Mouse (Mus musculus) stomach, postnatal 0 days (tissue): Measurements from ENCODE around the gene Foxp2.

ENCODE experiments used
- CTCF ChIP-seq: IDR thresholded peaks from 2 replicates; pipeline ENCODE4 v1.5.1; 2016; ENCODE audit warnings: antibody characterized with exemption, low read depth, mild to moderate bottlenecking, moderate library complexity
- EP300 ChIP-seq: optimal IDR thresholded peaks from 2 replicates; pipeline ENCODE3; 2016; ENCODE audit warnings: antibody characterized with exemption

DNA sequence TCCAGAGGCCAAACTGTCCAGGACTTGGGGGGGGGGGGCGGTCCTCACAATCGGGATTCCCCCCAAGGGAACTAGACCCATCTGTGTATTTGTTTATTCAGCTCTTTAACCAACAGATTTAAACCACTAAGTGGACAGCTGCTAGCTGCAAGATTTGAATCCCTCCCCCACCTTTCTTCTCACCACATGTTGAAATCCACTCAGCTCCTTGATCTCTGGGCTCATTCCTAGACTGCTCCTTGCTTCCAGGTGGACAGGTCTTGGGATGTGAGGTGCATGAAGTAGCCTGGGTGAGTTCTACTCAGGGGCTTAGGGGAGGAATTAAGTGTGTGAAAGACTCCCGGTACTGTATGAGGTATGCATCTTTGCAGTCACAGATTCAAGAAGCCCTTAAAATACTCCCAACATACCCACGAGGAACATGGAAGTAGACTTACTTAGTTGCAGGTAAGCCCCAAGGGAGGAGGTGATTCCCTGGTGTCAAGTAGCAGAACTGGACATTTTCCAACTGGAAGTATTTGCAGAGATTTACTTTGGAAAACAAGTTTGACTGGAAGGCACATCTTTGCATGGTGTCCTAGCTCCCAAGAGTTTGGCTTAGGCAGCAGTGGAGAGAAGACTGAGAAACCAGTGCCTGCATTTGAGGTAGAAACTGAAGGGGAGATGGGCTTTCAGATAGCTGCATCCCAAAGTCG lies 2.3 kb downstream of the Foxp2 start:
- TF ChIP-seq CTCF (no peak), EP300 (no peak)
